Mouse (Mus musculus) thymus, postnatal 36 days (tissue): ENCODE measurements around the gene Plxnb3.
"Not testable (repeated sequence)": the region's sequence is repeated elsewhere in the genome, so short reads cannot be mapped to it uniquely, and the experiment has no call there.

Experiments
- DNase-seq, 2 experiments: peaks; one replicate each; pipeline ENCODE4 v3.0.0; 2022; ENCODE audit warnings: mixed read lengths in 2 of 2

Gene Plxnb3

DNA sequence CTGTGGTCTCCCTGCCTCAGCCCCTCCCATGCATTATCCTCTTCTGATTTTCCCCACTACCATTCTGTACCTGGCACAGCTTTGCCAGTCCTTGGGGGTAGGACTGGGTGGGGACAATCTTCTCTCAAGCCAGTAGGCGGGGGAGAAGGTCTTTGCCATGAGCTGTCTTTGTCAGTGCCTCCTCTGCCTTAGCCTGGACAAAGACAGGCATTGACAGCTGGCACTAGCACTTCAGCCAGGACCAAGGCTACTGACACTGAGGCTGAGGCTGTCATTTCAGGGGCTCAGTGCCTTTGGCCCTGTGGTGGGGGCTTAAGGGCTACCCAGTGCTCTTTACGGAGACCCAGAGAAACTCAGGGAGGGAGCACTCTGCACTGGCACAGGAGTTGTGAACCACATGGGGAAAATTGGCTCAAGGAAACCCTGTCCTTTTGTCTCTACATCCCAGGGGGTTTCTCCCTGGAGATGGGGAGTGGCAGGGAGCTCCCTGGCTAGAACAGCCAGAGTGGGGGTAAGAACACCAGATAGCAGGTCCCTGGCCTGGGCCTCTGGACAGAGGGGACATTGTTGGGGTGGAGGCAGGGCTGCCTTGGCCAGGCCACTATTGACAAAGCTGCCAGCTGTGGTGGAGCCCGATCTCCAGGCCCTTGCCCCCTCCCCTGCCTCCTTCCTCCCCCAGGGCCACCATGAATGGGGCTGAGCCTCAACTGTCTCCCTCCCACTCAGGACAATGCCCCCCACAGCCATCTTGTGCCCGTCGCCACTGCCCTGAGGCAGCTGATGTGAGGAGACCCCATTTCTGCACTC lies at the start of gene Plxnb3:
Plxnb3 (plus strand) TSS at position 757 of the 807 bp plus-strand sequence.
- DNase-seq, result no peak

DNA sequence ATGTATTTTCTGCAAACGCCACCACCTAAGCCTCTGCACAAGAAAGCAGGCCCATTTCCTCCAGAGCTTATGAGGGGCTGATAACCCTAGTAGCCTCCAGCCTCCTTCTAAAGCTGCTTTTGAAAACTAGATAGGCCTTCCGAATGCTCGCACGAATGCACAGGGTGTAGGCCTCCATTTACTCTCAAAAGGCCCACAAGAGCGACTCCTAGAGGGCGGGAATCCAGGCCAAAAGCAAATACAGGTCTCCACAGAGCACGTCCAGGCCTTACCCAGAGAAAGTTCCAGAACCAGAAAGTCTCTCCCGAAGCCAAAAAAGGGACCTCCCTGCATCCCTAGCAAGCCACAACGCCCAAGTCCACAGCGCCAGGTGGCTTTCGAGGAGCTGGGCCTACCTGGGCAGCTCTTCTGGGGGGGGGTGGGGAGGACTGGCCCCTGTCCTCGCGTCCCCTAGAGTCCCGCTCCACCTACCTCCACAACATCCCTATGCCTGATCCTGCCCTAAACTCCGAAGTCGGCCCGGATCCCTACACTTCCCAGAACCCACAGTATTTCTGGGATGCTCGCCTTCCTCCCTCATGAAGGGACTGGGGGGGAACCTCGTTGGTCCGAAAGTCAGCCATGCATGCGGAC lies 41.3 kb upstream of the Plxnb3 start:
- peak; percentile 51 to 60 for DNase-seq

DNA sequence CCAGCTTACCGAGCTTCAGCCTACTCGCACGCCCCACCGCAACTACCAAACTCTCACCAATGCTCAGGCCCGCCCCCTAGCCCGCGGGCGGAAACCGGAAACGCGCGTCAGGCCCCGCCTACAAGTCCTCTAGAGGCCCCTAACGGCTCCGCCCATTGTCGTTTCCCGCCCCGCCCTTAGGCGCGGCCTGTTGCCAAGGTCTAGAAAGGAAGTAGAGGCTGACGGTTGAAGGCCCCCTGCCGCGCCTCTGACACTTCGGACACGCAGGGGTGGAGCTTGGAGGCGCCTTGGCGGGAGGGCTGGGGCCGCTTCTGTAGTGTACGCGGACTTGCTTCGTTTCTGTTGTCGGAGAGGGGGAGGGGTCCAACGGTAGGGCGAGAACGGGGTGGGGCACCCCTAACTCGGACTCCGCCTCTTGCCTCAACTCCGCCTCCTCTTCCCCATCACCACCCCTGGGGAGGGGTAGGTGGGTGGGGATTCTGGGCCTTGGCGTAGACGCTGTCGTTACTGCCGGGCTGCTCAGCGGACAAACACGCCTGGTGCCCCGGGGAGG lies 40.7 kb upstream of the Plxnb3 start, which contains the start of the genes Bcap31 and Abcd1:
Bcap31 (minus strand) TSS at position 67 of the 553 bp plus-strand sequence.
Abcd1 (plus strand) TSS at position 489 of the 553 bp plus-strand sequence.
- peak; percentile 95 to 97 for DNase-seq

DNA sequence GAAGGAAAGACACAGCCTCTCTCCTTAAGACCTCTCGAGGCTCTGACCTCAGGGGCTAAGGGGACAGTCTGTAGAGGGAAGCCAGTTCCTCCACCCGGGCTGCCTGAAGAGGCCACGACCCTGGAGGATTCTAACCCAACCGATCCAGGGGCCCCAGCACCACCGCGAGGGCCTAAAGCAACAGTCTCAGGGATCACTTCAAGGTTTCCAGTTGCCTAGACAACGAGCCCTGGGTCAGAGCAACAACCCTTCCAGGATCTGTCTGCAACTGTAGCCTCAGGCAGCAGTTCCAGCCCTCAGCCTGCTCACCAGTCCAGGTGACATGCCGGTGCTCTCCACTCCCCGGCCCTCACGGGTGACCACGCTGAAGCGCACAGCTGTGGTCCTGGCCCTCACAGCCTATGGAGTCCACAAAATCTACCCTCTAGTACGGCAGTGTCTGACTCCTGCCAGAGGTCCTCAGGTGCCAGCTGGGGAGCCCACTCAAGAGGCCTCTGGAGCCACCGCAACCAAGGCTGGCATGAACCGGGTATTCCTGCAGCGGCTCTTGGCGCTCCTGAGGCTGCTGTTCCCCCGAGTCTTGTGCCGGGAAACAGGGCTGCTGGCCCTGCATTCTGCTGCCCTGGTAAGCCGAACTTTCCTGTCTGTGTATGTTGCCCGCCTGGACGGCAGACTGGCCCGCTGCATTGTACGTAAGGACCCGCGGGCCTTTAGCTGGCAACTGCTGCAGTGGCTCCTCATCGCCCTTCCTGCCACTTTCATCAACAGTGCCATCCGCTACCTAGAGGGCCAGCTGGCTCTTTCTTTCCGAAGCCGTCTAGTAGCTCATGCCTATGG lies 40.0 kb upstream of the Plxnb3 start:
- DNase-seq, result peak in 1 of 2 experiments; percentile 27

DNA sequence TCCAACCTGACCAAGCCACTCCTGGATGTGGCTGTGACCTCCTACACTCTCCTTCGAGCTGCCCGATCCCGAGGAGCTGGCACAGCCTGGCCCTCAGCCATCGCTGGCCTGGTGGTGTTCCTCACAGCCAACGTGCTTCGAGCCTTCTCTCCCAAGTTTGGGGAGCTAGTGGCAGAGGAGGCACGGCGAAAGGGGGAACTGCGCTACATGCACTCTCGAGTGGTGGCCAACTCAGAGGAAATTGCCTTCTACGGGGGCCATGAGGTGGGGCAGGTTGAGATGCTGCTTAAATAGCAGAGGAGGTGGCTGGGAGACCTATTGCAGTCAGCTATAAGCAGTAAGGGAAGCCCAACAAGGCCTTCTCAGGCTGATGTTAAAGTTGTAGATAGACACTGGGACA lies 39.2 kb upstream of the Plxnb3 start:
- DNase-seq, result peak; percentile 39 to 54

DNA sequence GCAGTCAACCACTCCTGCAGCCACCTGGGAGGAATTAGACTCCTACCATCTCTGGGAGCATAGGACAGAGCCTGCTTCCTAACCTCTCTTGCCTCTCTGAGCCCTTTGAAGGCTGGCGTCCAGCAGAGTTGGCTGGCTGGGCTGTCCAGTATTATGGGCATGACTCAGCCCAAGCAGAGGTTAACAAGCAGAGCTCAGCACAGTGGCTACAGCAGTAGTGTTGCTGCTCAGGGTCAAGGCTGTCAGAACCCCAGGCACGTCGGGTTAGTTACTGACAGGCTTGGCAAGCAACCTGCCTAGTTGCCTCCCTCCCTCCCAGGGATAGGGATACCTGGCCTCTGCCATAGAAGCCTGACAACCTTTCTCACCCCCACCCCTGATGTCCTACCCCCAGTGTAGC lies 38.6 kb upstream of the Plxnb3 start:
- no peak for DNase-seq

DNA sequence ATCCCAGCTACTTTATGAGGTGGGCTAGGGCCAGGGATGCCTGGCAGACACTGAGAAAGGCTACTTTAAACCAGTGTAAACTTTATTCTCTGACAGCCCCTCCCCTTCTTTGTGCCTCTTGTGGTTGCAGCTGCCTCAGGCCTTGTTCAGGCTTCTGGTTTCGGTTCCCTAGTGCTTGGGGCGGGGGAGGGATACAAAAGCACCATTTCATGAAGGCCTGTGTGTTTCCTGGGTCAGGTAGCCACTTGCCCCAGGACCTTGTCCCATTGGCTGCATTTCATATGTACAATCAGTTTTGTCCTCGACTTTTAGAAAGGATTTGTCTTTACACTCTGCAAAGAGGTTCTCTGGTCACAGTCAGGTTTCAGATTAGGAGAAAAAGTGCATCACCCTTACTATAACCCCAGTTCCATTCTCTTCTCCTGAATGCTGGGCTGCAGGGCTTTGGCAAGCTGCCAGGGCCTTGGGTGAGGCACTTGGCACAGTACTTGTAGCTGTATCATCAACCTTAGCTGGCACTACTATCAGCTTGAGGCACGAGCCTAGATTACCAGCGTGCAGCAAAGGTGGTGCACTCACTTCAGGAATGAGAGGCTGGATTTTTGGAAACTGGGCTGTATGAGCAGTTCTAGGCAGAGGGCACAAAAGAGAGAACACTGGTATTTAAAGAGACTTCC lies 38.1 kb upstream of the Plxnb3 start:
- DNase-seq, result peak; percentile 26 to 35

DNA sequence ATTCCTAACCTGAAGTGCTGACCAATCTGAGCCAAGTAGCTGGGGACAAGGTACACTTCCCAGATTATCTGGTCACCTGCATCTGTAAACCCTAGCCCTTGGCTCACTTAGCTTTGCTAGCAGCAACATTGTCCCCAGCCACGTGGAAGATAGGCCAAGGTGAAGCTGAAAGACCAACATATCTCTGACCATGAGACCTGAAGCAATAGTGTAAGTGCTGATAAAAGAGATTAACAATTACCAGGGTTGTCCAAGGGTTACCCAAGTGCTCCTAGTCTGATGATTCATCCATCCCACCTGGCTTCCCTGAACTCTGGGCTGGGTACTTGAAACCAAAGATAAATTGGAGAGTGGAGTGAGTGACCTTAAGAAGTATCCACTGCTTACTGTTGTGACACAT lies 26.0 kb upstream of the Plxnb3 start:
- no peak for DNase-seq

DNA sequence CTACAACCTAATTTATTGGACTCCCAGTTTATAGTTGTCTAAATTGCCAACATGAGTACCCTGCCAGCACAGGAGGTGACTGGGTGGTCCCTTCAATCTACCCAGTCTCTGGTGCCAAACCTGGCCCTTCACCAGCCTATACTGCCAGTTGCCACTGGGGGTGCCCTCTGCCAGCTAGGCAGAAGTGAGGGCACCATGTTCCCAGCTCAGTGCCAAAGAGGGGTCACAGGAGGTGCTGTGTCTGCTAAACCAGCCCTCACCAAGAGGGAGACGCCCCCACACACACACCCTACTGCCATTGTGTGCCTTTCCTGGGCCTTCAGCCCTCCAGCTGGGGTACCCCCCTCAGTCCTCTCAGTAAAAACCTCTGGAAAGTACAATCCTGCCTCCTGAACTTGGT lies 18.7 kb upstream of the Plxnb3 start:
- DNase-seq, result peak; percentile 3 to 16

DNA sequence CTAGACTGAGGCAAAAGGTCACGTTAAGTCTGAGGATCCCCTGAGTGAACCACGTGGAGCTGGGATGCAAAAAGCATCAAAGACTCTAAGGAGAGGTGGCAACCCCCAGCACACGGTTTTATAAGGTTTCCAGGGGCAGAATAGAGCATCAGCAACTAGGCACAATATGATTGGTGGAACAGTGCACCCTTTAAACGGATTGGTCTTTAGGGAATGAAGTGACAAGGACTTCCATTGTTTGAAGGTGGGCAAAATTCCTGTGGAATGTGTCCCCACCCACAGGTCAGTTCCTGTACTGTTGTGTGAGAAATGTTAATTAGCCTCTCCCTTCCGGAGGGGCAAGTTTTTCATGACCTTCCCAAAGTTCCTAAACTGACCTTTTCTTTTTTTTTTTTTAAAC lies 17.7 kb upstream of the Plxnb3 start:
- no peak for DNase-seq

DNA sequence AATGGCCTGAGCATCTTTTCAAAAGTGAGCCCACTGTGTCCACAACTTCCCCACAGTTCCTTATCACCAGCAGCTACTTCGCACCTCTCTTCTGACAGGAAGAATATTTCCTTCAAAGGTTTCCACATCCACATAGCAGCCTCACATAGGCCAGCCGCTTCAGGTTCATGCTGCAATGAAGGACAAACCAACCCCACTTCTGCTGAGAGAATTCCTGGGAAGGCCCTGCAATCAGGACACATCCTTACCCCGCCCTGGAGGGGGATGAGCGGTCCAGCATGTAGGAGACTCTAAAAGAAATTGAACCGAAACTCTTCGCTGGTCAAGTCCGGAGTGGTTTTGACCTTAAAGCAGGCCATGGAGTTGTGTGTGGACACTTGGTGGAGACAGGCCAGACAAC lies 17.0 kb upstream of the Plxnb3 start:
- DNase-seq, result not testable (repeated sequence)

DNA sequence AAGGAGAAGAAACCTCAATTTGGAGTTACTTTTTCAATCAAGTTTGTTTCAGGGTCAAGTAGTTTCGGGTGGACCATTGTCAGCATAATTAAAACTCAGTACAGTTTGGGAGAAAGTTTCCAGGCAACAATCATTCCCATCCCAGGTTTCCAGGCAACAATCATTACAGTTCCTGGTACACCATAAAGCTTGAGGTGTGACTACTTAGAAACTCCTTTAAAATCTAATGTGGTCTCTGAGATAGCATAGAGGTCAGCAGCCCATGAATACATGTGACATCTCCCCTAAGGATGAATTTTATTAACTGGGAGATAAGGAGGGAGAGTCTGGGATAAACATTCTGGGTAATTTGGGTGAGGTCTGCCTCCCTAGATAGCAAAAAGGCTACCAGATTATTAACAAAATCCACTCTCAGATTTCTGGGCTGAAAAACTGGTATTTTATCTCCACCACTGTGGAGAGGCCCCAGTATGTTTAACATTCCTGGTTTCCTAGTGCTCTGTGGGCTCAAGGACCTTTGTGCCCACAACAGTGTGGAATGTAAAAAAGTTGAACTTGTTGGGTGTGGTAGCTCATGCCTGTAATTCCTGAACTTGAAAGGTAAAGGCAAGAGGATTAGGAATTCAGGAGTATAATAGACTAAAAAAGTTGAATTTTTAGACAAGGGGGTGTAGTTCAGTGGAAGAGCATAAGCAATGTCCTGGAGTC lies 12.0 kb upstream of the Plxnb3 start:
- no peak for DNase-seq

DNA sequence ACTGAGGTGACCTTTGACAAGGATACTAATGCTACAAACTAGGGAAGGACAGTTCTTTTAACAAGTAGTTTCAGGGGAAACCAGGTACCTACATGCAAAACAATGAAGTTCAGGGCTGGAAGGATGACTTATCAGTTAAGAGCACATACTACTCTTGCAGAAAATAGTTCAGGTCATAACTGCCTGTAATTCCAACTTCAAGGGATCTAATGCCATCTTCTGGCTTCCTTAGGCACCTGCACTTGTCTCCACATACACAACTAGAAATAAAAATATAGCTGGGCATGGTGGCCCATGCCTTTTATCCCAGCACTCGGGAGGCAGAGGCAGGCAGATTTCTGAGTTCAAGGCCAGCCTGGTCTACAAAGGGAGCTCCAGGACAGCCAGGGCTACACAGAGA lies 7.9 kb upstream of the Plxnb3 start:
- no peak for DNase-seq

DNA sequence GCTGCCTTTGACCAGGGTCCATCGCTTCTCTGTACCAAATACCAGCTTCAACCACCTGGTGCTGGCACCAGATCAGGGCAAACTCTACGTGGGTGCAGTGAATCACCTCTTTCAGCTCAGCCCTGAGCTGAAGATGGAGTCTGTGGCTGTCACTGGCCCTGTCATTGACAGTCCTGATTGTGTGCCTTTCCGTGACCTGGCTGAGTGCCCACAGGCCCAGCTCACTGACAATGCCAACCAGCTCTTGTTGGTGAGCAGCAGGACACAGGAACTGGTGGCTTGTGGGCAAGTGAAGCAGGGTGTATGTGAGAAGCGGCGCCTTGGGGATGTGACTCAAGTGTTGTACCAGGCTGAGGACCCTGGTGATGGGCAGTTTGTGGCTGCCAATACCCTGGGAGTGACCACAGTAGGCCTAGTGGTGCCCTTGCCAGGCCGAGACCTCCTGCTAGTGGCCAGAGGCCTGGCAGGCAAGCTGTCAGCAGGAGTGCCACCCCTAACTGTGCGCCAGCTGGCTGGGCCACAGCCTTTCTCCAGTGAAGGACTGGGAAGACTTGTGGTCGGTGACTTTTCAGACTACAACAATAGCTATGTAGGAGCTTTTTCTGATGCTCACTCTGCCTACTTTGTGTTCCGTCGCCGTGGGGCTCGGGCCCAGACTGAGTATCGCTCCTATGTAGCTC lies 1.9 kb downstream of the Plxnb3 start:
- DNase-seq, result no peak

DNA sequence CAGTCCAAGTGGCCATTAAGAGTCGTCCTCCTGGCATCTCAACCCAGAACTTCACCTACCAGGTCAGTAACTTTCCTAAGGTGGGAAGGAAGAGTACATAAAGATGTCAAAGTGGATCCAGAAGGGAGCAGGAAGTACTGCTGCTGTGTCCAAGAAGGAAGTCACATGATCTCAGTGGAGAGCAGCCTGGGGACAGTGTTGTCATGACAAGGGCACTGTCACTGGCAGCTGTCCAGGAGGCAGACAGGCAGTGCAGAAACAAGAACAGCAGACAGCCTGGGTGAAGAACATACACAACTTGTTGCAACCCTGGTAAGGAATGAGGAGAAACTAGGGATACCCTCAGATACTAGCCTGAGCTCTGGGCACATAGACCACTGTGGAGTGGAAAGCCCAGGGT lies 8.4 kb downstream of the Plxnb3 start:
- no peak for DNase-seq

DNA sequence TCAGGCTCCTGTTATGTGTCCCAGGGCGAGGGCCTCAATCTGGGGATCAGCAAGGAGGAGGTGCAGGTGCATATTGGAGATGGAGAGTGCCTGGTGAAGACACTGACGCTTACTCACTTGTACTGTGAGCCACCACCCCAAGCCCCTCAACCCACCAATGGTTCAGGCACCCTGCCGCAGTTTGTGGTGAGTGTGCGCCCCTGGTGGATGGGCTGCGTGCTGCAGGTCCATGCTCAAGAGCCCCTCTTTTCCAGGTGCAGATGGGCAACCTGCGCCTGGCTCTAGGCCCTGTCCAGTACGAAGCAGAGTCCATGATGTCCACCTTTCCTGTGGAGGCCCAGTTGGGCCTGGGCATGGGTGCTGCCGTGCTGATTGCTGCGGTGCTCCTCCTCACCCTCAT lies 10.4 kb downstream of the Plxnb3 start:
- DNase-seq, result peak; percentile 34 to 40

DNA sequence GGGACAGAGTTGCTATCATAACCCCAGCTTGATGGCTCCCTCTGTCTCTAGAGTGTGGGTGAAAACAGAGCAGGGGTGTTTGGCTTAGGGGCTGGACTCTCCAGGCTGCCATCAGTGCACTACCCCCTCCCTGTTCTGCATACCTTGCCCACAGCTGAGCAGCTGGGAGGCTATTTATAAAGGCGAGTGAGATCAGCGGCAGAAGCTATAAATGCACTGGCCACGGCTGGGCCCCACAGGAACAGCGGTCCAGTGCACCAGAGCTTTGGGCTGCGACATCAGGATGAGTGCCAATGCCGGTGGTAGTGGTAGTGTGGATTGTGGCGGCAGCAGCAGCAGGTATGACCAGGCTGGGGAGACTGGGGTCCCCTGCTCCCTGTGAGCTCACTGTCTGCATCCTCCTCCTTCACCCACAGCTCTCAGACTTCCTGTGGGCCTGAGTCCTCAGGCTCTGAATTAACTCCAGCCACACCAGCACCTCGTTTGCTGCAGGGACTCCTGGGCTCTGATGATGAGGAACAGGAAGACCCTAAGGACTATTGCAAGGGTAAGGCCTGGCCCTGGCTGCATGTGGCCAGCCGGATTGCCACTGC lies 17.4 kb downstream of the Plxnb3 start, which contains the start of gene Srpk3:
Srpk3 (plus strand) TSS at position 238 of the 593 bp plus-strand sequence.
- no peak for DNase-seq

DNA sequence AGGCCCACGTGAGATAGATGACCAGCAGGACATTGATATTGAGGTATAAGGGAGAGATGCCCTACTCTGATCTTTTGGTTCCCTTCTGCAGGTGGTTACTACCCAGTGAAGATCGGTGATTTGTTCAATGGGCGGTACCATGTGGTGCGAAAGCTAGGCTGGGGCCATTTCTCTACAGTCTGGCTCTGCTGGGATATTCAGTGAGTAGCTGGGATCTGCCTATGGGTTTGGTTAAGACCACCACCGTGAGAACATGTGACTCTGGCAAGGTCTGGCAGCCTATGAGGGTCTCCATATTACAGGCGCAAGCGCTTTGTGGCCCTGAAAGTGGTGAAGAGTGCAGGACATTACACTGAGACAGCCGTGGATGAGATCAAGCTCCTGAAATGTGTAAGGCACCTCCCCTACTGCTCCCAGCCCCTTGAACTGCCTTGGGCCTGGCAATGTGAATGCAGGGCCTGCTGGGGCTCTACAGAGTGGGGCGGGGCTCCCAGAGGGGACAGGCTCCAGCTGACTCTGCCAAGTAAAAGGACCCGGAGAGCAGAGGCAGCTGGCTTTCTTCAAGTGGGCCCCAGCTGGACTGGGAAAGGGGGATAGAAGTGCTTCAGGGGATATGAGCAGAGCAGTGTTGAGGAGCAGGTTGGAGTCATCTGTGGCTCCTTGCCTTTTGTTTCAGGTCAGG lies 18.1 kb downstream of the Plxnb3 start:
- DNase-seq, result no peak

DNA sequence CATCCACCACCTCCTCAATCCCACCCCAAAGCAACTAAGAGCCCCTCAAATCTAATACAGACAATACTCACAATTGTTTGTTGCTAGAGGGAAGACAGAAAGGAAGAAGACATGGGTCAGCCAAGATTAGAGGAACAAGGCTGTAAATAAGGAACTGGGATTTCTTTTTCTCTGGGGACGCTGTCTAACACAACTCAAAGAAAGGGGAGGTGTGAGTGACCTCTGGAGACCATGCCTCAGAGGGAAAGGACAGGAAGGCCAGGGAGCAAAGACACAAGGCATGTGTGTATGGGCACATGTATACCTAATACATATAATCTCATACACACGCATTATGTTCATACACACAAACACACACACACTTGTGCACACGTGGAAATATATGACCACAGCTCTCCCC lies 25.3 kb downstream of the Plxnb3 start:
- no peak for DNase-seq

DNA sequence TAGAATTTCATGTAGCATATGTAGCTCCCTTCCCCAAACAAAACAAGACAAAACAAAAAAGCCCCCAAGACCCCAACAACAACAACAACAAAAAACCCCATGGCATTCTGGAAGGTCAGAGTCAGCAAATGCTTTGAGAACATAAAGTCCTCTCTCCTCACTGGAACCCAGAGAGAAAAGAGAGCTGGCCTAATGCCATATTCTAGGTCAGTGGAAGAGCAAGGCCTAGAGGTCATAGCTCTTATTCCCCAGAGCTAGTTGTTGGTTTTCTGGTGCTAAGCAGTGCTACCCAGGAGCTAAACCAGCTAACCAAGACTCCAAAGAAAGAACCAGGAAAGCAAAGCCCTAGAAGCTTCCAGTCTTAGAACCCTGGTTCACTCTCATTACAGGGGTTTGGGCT lies 28.8 kb downstream of the Plxnb3 start:
- DNase-seq, result no peak
